Mouse (Mus musculus): ENCODE data around the gene Abca16. TPM values are rescaled to one million over a fixed set of nuclear protein-coding genes. Genes with fewer than 3 reads are reported as not detected.

The Abca16 gene
- not detected in 2 replicates for polyA plus RNA-seq (2015; fragmentation: Nextera tagmentation; extraction: Ambion mirVana)

- Histone ChIP-seq H3K27me3 (replicated peaks) (no peaks in the 10 kb centered on the region), H3K4me3 (no peak within 1 kb of the TSS), H3K4me1 (no peaks in the 10 kb centered on the region), H3K9me3 (no peaks in the 10 kb centered on the region), H3K36me3 (no peaks in the 10 kb centered on the region), H3K9ac (no peak within 1 kb of the TSS), H3K4me2 (no peak within 1 kb of the TSS), H3K27ac (replicated peaks) (no peak within 1 kb of the TSS)
- 69% methylated on average over 10 of the region's 10 CpGs for whole genome bisulfite sequencing
- ATAC-seq (ENCODE audit: extremely low read depth, insufficient number of reproducible peaks, low FRiP score, low TSS enrichment) = no peak
These were observed at the start of gene Abca16 for GRCm38 (mm10) chr7:120409447-120409846. Abca16 (plus strand) TSS chr7:120409647.

GRCm38 (mm10) chr7:120361159-120361558 is 48.3 kb upstream of the Abca16 start:
- 35% methylated on average over 13 of the region's 13 CpGs for WGBS
- no peaks in the 10 kb centered on the region for H3K27me3 ChIP-seq (replicated peaks)
- no peaks in the 10 kb centered on the region for H3K4me1 ChIP-seq
- no peak overlapping the region for H3K4me2 ChIP-seq
- no peak overlapping the region for H3K9ac ChIP-seq
- no peaks in the 10 kb centered on the region for H3K9me3 ChIP-seq
- H3K4me3 ChIP-seq = no peak overlapping the region
- ATAC-seq (ENCODE audit: extremely low read depth, insufficient number of reproducible peaks, low FRiP score, low TSS enrichment) = no peak
- no peaks in the 10 kb centered on the region for H3K36me3 ChIP-seq
- H3K27ac ChIP-seq (replicated peaks) = no peak overlapping the region

- no peaks in the 10 kb centered on the region for H3K36me3 ChIP-seq
- H3K27ac ChIP-seq (replicated peaks) = no peak overlapping the region
- H3K27me3 ChIP-seq (replicated peaks) = no peaks in the 10 kb centered on the region
- no peaks in the 10 kb centered on the region for H3K9me3 ChIP-seq
- H3K9ac ChIP-seq = no peak overlapping the region
- no peaks in the 10 kb centered on the region for H3K4me1 ChIP-seq
- no peak overlapping the region for H3K4me3 ChIP-seq
- no peak overlapping the region for H3K4me2 ChIP-seq
- ATAC-seq (ENCODE audit: extremely low read depth, insufficient number of reproducible peaks, low FRiP score, low TSS enrichment) = no peak
- 74% methylated on average over 1 of the region's 1 CpGs for WGBS
These were observed 2.9 kb downstream of the Abca16 start for GRCm38 (mm10) chr7:120412391-120412790.

- Histone ChIP-seq H3K36me3 (no peaks in the 10 kb centered on the region), H3K4me3 (no peak overlapping the region)
- 23% methylated on average over 3 of the region's 3 CpGs for WGBS
These were observed 17.2 kb downstream of the Abca16 start for GRCm38 (mm10) chr7:120426625-120427024.

GRCm38 (mm10) chr7:120431464-120431863 is 22.0 kb downstream of the Abca16 start:
- H3K36me3 ChIP-seq = no peaks in the 10 kb centered on the region
- no peak overlapping the region for H3K4me2 ChIP-seq
- no peaks in the 10 kb centered on the region for H3K27me3 ChIP-seq (replicated peaks)
- no peak overlapping the region for H3K9ac ChIP-seq
- H3K4me3 ChIP-seq = no peak overlapping the region
- H3K27ac ChIP-seq (replicated peaks) = no peak overlapping the region
- no peaks in the 10 kb centered on the region for H3K4me1 ChIP-seq
- no peaks in the 10 kb centered on the region; the same call in 1 of the 2 replicates for H3K9me3 ChIP-seq
- no peak for ATAC-seq (ENCODE audit: extremely low read depth, insufficient number of reproducible peaks, low FRiP score, low TSS enrichment)

More at GRCm38 (mm10) chr7:120426625-120427024, 17.2 kb downstream of the Abca16 start:
- Histone ChIP-seq H3K27me3 (replicated peaks) (no peaks in the 10 kb centered on the region), H3K4me1 (no peaks in the 10 kb centered on the region), H3K27ac (replicated peaks) (no peak overlapping the region), H3K9ac (no peak overlapping the region), H3K4me2 (no peak overlapping the region), H3K9me3 (no peaks in the 10 kb centered on the region)
- ATAC-seq (ENCODE audit: extremely low read depth, insufficient number of reproducible peaks, low FRiP score, low TSS enrichment) = no peak

GRCm38 (mm10) chr7:120503891-120504662 is 94.6 kb downstream of the Abca16 start:
- Histone ChIP-seq H3K27me3 (replicated peaks) (no peaks in the 10 kb centered on the region), H3K4me1 (peaks cover 6% of the 10 kb centered on the region; the same call in 1 of the 2 replicates), H3K4me3 (peak overlapping the region; percentile 49), H3K9ac (peak overlapping the region; percentile 69), H3K9me3 (no peaks in the 10 kb centered on the region), H3K4me2 (peak overlapping the region; percentile 77), H3K36me3 (no peaks in the 10 kb centered on the region), H3K27ac (replicated peaks) (no peak overlapping the region)
- 4% methylated on average over 30 of the region's 31 CpGs for WGBS
- ATAC-seq (ENCODE audit: extremely low read depth, insufficient number of reproducible peaks, low FRiP score, low TSS enrichment) = no peak

GRCm38 (mm10) chr7:120504663-120504979 is 95.2 kb downstream of the Abca16 start:
- Histone ChIP-seq H3K4me2 (peak overlapping the region; percentile 77), H3K27ac (replicated peaks) (no peak overlapping the region), H3K9me3 (no peaks in the 10 kb centered on the region), H3K9ac (peak overlapping the region; percentile 69), H3K4me3 (peak overlapping the region; percentile 49), H3K27me3 (replicated peaks) (no peaks in the 10 kb centered on the region), H3K36me3 (no peaks in the 10 kb centered on the region), H3K4me1 (peaks cover 6% of the 10 kb centered on the region; the same call in 1 of the 2 replicates)
- 25% methylated on average over 5 of the region's 5 CpGs for WGBS
- ATAC-seq (ENCODE audit: extremely low read depth, insufficient number of reproducible peaks, low FRiP score, low TSS enrichment) = no peak

- no peaks in the 10 kb centered on the region for H3K36me3 ChIP-seq
- no peak overlapping the region for H3K4me3 ChIP-seq
- H3K27me3 ChIP-seq (replicated peaks) = no peaks in the 10 kb centered on the region
- ATAC-seq (ENCODE audit: extremely low read depth, insufficient number of reproducible peaks, low FRiP score, low TSS enrichment) = no peak
- no peak overlapping the region for H3K4me2 ChIP-seq
- no peaks in the 10 kb centered on the region for H3K4me1 ChIP-seq
- H3K9me3 ChIP-seq = no peaks in the 10 kb centered on the region
- H3K27ac ChIP-seq (replicated peaks) = no peak overlapping the region
- 65% methylated on average over 2 of the region's 2 CpGs for WGBS
- no peak overlapping the region for H3K9ac ChIP-seq
These were observed 125.4 kb downstream of the Abca16 start for GRCm38 (mm10) chr7:120534805-120535204.

- no peaks in the 10 kb centered on the region for H3K4me1 ChIP-seq
- no peaks in the 10 kb centered on the region for H3K9me3 ChIP-seq
- H3K4me2 ChIP-seq = no peak overlapping the region
- 39% methylated on average over 12 of the region's 12 CpGs for WGBS
- H3K36me3 ChIP-seq = no peaks in the 10 kb centered on the region
- no peak overlapping the region for H3K4me3 ChIP-seq
- no peak overlapping the region for H3K9ac ChIP-seq
- no peak overlapping the region for H3K27ac ChIP-seq (replicated peaks)
- no peaks in the 10 kb centered on the region for H3K27me3 ChIP-seq (replicated peaks)
- no peak for ATAC-seq (ENCODE audit: extremely low read depth, insufficient number of reproducible peaks, low FRiP score, low TSS enrichment)
These were observed 143.2 kb downstream of the Abca16 start for GRCm38 (mm10) chr7:120552479-120553180.

- H3K9me3 ChIP-seq = no peaks in the 10 kb centered on the region
- no peak overlapping the region for H3K4me3 ChIP-seq
- no peak for ATAC-seq (ENCODE audit: extremely low read depth, insufficient number of reproducible peaks, low FRiP score, low TSS enrichment)
- no peak overlapping the region for H3K4me2 ChIP-seq
- H3K27me3 ChIP-seq (replicated peaks) = no peaks in the 10 kb centered on the region
- WGBS = 42% methylated on average over 12 of the region's 12 CpGs
- no peaks in the 10 kb centered on the region for H3K36me3 ChIP-seq
- H3K4me1 ChIP-seq = no peaks in the 10 kb centered on the region
- H3K9ac ChIP-seq = no peak overlapping the region
- H3K27ac ChIP-seq (replicated peaks) = no peak overlapping the region
These were observed 143.7 kb downstream of the Abca16 start for GRCm38 (mm10) chr7:120553181-120553551.

GRCm38 (mm10) chr7:120567366-120567765 is 157.9 kb downstream of the Abca16 start:
- Histone ChIP-seq H3K9ac (no peak overlapping the region), H3K4me2 (no peak overlapping the region), H3K27ac (replicated peaks) (no peak overlapping the region), H3K4me3 (no peak overlapping the region), H3K36me3 (no peaks in the 10 kb centered on the region), H3K9me3 (no peaks in the 10 kb centered on the region), H3K4me1 (no peaks in the 10 kb centered on the region), H3K27me3 (replicated peaks) (no peaks in the 10 kb centered on the region)
- 66% methylated on average over 8 of the region's 8 CpGs for WGBS
- no peak for ATAC-seq (ENCODE audit: extremely low read depth, insufficient number of reproducible peaks, low FRiP score, low TSS enrichment)

GRCm38 (mm10) chr7:120576520-120576919 is 167.1 kb downstream of the Abca16 start:
- H3K9me3 ChIP-seq = no peaks in the 10 kb centered on the region
- no peaks in the 10 kb centered on the region for H3K36me3 ChIP-seq
- no peaks in the 10 kb centered on the region for H3K27me3 ChIP-seq (replicated peaks)
- WGBS = 51% methylated on average over 3 of the region's 3 CpGs
- no peak overlapping the region for H3K9ac ChIP-seq
- no peak overlapping the region for H3K4me2 ChIP-seq
- H3K27ac ChIP-seq (replicated peaks) = no peak overlapping the region
- no peaks in the 10 kb centered on the region for H3K4me1 ChIP-seq
- H3K4me3 ChIP-seq = no peak overlapping the region
- no peak for ATAC-seq (ENCODE audit: extremely low read depth, insufficient number of reproducible peaks, low FRiP score, low TSS enrichment)
